29 mouse cellular contexts compared by ENCODE assay signal in the genomic region with DNA sequence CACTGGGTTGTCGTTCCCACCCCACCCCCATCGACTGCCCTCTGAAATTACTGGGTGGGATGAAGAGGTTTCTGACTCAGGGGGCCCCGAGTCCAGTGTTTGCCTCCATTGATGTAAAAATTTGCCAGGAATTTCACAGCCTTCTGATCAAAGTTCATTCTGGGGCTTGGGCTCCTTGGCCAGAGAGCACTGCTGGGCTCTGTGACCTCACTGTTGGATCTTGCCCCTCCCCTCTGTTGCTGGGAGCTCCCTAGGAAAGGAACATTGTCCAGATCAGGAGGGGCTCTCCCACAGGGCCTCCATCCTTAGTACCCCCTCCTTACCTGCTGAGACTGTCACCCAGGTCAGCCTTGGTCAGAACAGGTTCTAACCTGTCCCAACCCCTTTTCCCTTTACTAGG. TPM values are rescaled to one million over a fixed set of nuclear protein-coding genes. Genes with fewer than 3 reads are reported as not detected.
DNase-seq lines count a peak whose midpoint lies in the region; TF ChIP-seq lines count a peak whose summit lies in the region.
"Had no signal": no experiment of that assay in that cellular context is flagged by ENCODE, and none has a peak within 500 bp of the region (broad histone marks: within the 10 kb centered on the region; RNA-seq: fewer than 3 reads in every experiment).

Stpg3 (minus strand) TSS at position 194 of the 400 bp plus-strand sequence.

- peaks cover 40% of the 10 kb centered on the region for H3K4me1 ChIP-seq in E14TG2a.4 (replicated peaks; ENCODE audit: low read depth, low read length)

- peak within 1 kb of the TSS; percentile 73 for H3K4me3 ChIP-seq in E14TG2a.4 (replicated peaks; ENCODE audit: low read length)
- H3K4me3 ChIP-seq: embryonic facial prominence, embryonic 12.5 days; gastrocnemius, adult 2 months; limb, embryonic 10.5 days; limb, embryonic 15.5 days; liver, embryonic 13.5 days; midbrain, embryonic 12.5 days; neural tube, embryonic 13.5 days; stomach, embryonic 15.5 days had no signal

- no peak for TF ChIP-seq CTCF in E14TG2a.4 (conservative IDR thresholded peaks at IDR 0.05; ENCODE audit: low read length)

- DNase-seq in kidney, adult 11 months, result peak; percentile 68
- DNase-seq in kidney, adult 18-20 months, result no peak
- peak; percentile 56 to 68 for DNase-seq in kidney, adult 8-10 months
- peak; percentile 56 for DNase-seq in kidney, postnatal 10 days
- DNase-seq in adrenal gland, postnatal 4 days (ENCODE audit: low spot score in 2 of 2), result no peak
- no peak for DNase-seq in Muller cell, postnatal 12 days (ENCODE audit: inconsistent ontology term)
- no peak for DNase-seq in thymus, postnatal 14 days
- DNase-seq: adrenal gland, adult 8-10 months; cerebellum, adult 11 months; cerebellum, adult 9-10 months; embryo, embryonic 11 days; gastrocnemius, adult 2 months; heart, postnatal 14 days; layer of hippocampus, postnatal 36 days; liver, embryonic 13.5 days; lung, adult 18-20 months; retina, postnatal 1 day; right cerebral cortex, postnatal 25 days; thymus, adult 18-20 months; thymus, postnatal 36 days had no signal

- no peaks in the 10 kb centered on the region for H3K9me3 ChIP-seq in E14TG2a.4 (ENCODE audit: low read length)
- H3K9me3 ChIP-seq: embryonic facial prominence, embryonic 12.5 days; limb, embryonic 10.5 days; limb, embryonic 15.5 days; liver, embryonic 13.5 days; midbrain, embryonic 12.5 days; neural tube, embryonic 13.5 days; stomach, embryonic 15.5 days had no signal

- H3K36me3 ChIP-seq in E14TG2a.4 (ENCODE audit: insufficient read depth, low read length), result peaks cover 12% of the 10 kb centered on the region
- H3K36me3 ChIP-seq: embryonic facial prominence, embryonic 12.5 days; midbrain, embryonic 12.5 days; neural tube, embryonic 13.5 days; stomach, embryonic 15.5 days had no signal

- peaks cover 14% of the 10 kb centered on the region for H3K27me3 ChIP-seq in E14TG2a.4 (ENCODE audit: insufficient read depth, low read length)
- H3K27me3 ChIP-seq: embryonic facial prominence, embryonic 12.5 days; stomach, embryonic 15.5 days had no signal

RNA-seq across cellular contexts. Expression of gene Stpg3, which starts in this region (rescaled TPM):
- not detected for total RNA-seq in adrenal gland, postnatal 4 days (2021)
- total RNA-seq: adrenal gland, adult 8-10 months; gastrocnemius, adult 2 months; gastrocnemius, postnatal 4 days; heart, adult 8-10 months; heart, postnatal 14 days; layer of hippocampus, postnatal 36 days had no signal

Comparison
In these comparisons a context has a peak if more than half of its experiments do, and no peak if none do; other contexts are left out.
1. DNase-seq: peak in kidney, adult 11 months (single experiment), kidney, adult 8-10 months (2 of 2) and kidney, postnatal 10 days (single experiment); none in kidney, adult 18-20 months (single experiment), adrenal gland, postnatal 4 days (0 of 2), Muller cell, postnatal 12 days (single experiment) and thymus, postnatal 14 days (single experiment).